Mouse (Mus musculus) cerebellum, adult 2 months (tissue): ENCODE results near the gene Gm14403.
"Not testable (repeated sequence)": the region's sequence is repeated elsewhere in the genome, so short reads cannot be mapped to it uniquely, and the experiment has no call there.

Source experiments
- CTCF ChIP-seq: fragments of 200-500 bp; IDR thresholded peaks from 2 replicates; pipeline ENCODE4 v1.5.1; 2011; ENCODE audit warnings: low read depth, mild to moderate bottlenecking, control low read depth, low read length, moderate library complexity, borderline replicate concordance; ENCODE audit not compliant: insufficient read depth
- POLR2A ChIP-seq: fragments of 200-500 bp; IDR thresholded peaks from 2 replicates; pipeline ENCODE4 v1.6.1; 2011; ENCODE audit warnings: low read length, control low read depth, borderline replicate concordance; ENCODE audit not compliant: insufficient read depth

DNA sequence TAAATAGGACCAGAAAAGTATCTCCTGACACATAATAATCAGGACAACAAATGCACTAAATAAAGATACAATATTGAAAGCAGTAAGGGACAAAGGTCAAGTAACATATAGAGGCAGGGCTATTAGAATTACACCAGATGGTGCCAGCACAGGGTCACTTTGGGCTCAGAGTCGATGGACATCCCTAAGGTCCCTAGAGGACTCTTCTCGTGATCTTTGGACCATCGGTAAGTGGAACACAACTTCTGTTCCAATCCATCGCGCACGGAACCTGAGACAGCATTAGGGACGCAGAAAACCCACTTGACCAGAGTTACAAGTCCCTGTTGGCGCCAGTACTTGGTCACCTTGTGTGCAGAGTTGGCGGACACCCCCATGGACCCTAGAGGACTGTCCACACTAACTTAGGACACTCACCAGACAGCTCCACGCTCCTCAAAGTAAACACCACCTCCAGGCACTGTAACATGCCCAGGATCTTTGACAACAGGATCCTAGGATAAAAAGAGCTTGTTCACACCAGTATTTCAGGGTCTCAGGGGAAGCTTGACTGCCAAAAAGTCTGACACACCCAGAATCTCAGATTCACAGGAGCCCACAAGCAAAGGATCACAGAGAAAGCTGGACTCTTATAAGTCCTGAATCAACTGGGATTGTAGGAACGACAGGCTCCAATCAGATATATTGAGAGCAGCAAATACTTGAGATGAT, 14.6 kb upstream of the Gm14403 start:
- TF ChIP-seq POLR2A, CTCF: not testable (repeated sequence)
